Mouse (Mus musculus) spleen, adult 2 months (tissue): Measurements from ENCODE around the gene Oit1.

ENCODE experiments used
- CTCF ChIP-seq: fragments of 200-500 bp; IDR thresholded peaks from 2 replicates; pipeline ENCODE4 v1.5.1; 2011; ENCODE audit warnings: mild to moderate bottlenecking, inconsistent platforms; ENCODE audit not compliant: insufficient read depth, insufficient read length, insufficient replicate concordance; ENCODE audit errors: extremely low read depth
- POLR2A ChIP-seq: fragments of 200-500 bp; IDR thresholded peaks from 2 replicates; pipeline ENCODE4 v1.6.1; 2011; ENCODE audit warnings: low read depth, low read length, inconsistent platforms

DNA sequence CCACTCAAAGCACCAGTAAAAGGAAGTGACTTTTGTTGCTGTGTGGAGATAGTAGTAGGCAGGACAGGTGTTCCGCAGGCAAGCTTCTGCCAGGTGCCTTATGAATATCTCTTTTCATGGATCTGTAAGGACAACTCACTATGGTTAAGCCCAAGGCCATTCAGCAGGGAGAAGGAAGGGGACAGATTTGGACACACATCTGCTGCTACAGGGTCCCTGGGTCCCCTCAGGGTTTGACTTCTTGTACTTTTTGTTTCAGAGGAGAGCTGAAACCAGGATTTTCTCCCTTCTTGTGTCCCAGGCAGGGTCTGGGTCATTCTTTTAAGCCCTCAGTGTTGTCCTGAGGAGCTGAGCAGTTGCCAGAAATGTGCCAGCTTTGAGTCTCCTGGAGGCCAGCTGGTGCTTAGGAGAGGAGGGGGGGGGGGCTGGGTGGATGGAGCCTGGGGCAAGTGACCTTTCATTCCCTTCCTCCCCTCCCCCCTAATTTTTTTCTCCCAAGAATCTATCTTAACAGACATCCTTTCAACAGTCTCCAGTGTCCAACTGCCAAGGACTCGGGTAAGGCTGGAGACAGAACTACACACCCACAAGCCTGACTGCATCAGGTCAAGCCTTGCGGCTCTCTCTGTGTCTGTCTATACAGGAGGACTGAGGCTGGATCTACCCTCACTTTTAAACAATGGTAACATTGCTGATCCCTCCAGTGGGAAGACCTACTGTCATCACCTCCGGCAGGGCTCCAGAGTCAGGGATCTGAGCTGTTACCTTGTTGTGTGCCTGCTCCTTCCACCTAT, 10.6 kb downstream of the Oit1 start:
- no peak for TF ChIP-seq CTCF
- TF ChIP-seq POLR2A = no peak
